Mouse (Mus musculus): ENCODE measurements around the gene Mog. TPM values are rescaled to one million over a fixed set of nuclear protein-coding genes. Genes with fewer than 3 reads are reported as not detected.
"Not testable (repeated sequence)": the region's sequence is repeated elsewhere in the genome, so short reads cannot be mapped to it uniquely, and the experiment has no call there.

Gene Mog
- polyA plus RNA-seq, 1 experiment from 2014 or later = 0.34 TPM

- DNase-seq (ENCODE audit: low spot score) = peak; percentile 96
- Histone ChIP-seq H3K36me3 (no peaks in the 10 kb centered on the region), H3K9me3 (no peaks in the 10 kb centered on the region), H3K4me3 (peak overlapping the region; percentile 54), H3K27me3 (ENCODE audit: insufficient read depth, poor library complexity, severe bottlenecking) (no peaks in the 10 kb centered on the region), H3K27ac (peak overlapping the region; percentile 93), H3K4me1 (replicated peaks) (peaks cover 19% of the 10 kb centered on the region)
- under 1% methylated on average over 14 of the region's 14 CpGs for WGBS
Observed at GRCm38 (mm10) chr17:37028683-37029120, 5.5 kb upstream of the Mog start.

- H3K27me3 ChIP-seq (ENCODE audit: insufficient read depth, poor library complexity, severe bottlenecking) = no peaks in the 10 kb centered on the region
- no peaks in the 10 kb centered on the region for H3K9me3 ChIP-seq
- peak overlapping the region; percentile 54 for H3K4me3 ChIP-seq
- WGBS = 4% methylated on average over 10 of the region's 10 CpGs
- no peak for DNase-seq (ENCODE audit: low spot score)
- no peaks in the 10 kb centered on the region for H3K36me3 ChIP-seq
- peaks cover 19% of the 10 kb centered on the region for H3K4me1 ChIP-seq (replicated peaks)
- H3K27ac ChIP-seq = peak overlapping the region; percentile 93
Observed at GRCm38 (mm10) chr17:37028212-37028611, 5.0 kb upstream of the Mog start.

- no peaks in the 10 kb centered on the region for H3K36me3 ChIP-seq
- H3K27me3 ChIP-seq (ENCODE audit: insufficient read depth, poor library complexity, severe bottlenecking) = no peaks in the 10 kb centered on the region
- H3K4me3 ChIP-seq = no peak overlapping the region
- peak overlapping the region; percentile 93 for H3K27ac ChIP-seq
- peaks cover 19% of the 10 kb centered on the region for H3K4me1 ChIP-seq (replicated peaks)
- H3K9me3 ChIP-seq = no peaks in the 10 kb centered on the region
- WGBS = 98% methylated on average over 4 of the region's 4 CpGs
- DNase-seq (ENCODE audit: low spot score) = no peak
Observed at GRCm38 (mm10) chr17:37027486-37027885, 4.3 kb upstream of the Mog start.

- no peaks in the 10 kb centered on the region for H3K27me3 ChIP-seq (ENCODE audit: insufficient read depth, poor library complexity, severe bottlenecking)
- peaks cover 19% of the 10 kb centered on the region for H3K4me1 ChIP-seq (replicated peaks)
- H3K36me3 ChIP-seq = no peaks in the 10 kb centered on the region
- DNase-seq (ENCODE audit: low spot score) = no peak
- 79% methylated on average over 2 of the region's 2 CpGs for WGBS
- no peak overlapping the region for H3K4me3 ChIP-seq
- no peaks in the 10 kb centered on the region for H3K9me3 ChIP-seq
- H3K27ac ChIP-seq = no peak overlapping the region; the same call in 1 of the 2 replicates
Observed at GRCm38 (mm10) chr17:37026425-37026824, 3.2 kb upstream of the Mog start.

- H3K9me3 ChIP-seq; H3K27ac ChIP-seq; H3K4me1 ChIP-seq (replicated peaks); DNase-seq (ENCODE audit: low spot score); H3K27me3 ChIP-seq (ENCODE audit: insufficient read depth, poor library complexity, severe bottlenecking); H3K4me3 ChIP-seq; H3K36me3 ChIP-seq: not testable (repeated sequence)
- WGBS = 90% methylated on average over 5 of the region's 5 CpGs
Observed at GRCm38 (mm10) chr17:37019242-37019641, 4.0 kb downstream of the Mog start.

- H3K4me3 ChIP-seq = no peak overlapping the region
- no peak for DNase-seq (ENCODE audit: low spot score)
- no peaks in the 10 kb centered on the region for H3K27me3 ChIP-seq (ENCODE audit: insufficient read depth, poor library complexity, severe bottlenecking)
- no peaks in the 10 kb centered on the region for H3K36me3 ChIP-seq
- H3K27ac ChIP-seq = no peak overlapping the region
- no peaks in the 10 kb centered on the region for H3K9me3 ChIP-seq
- 81% methylated on average over 3 of the region's 3 CpGs for WGBS
- H3K4me1 ChIP-seq (replicated peaks) = no peaks in the 10 kb centered on the region; the same call in 1 of the 2 replicates
Observed at GRCm38 (mm10) chr17:37018328-37018727, 4.9 kb downstream of the Mog start.

- Histone ChIP-seq H3K4me1 (replicated peaks) (no peaks in the 10 kb centered on the region; the same call in 1 of the 2 replicates), H3K27me3 (ENCODE audit: insufficient read depth, poor library complexity, severe bottlenecking) (no peaks in the 10 kb centered on the region), H3K9me3 (no peaks in the 10 kb centered on the region), H3K4me3 (no peak overlapping the region), H3K27ac (no peak overlapping the region), H3K36me3 (peaks cover 5% of the 10 kb centered on the region)
- no peak for DNase-seq (ENCODE audit: low spot score)
Observed at GRCm38 (mm10) chr17:37016333-37016732, 6.9 kb downstream of the Mog start.

GRCm38 (mm10) chr17:37012141-37012540, 11.1 kb downstream of the Mog start:
- WGBS = 75% methylated on average over 5 of the region's 5 CpGs
- no peaks in the 10 kb centered on the region for H3K27me3 ChIP-seq (ENCODE audit: insufficient read depth, poor library complexity, severe bottlenecking)
- H3K9me3 ChIP-seq = no peaks in the 10 kb centered on the region
- no peak for DNase-seq (ENCODE audit: low spot score)
- H3K4me1 ChIP-seq (replicated peaks) = no peaks in the 10 kb centered on the region
- H3K4me3 ChIP-seq = no peak overlapping the region
- peaks cover 47% of the 10 kb centered on the region for H3K36me3 ChIP-seq
- no peak overlapping the region for H3K27ac ChIP-seq

- no peak for DNase-seq (ENCODE audit: low spot score)
- Histone ChIP-seq H3K36me3 (peaks cover 51% of the 10 kb centered on the region), H3K9me3 (no peaks in the 10 kb centered on the region), H3K27me3 (ENCODE audit: insufficient read depth, poor library complexity, severe bottlenecking) (no peaks in the 10 kb centered on the region), H3K27ac (no peak overlapping the region), H3K4me1 (replicated peaks) (no peaks in the 10 kb centered on the region), H3K4me3 (no peak overlapping the region)
- 86% methylated on average over 3 of the region's 3 CpGs for WGBS
Observed at GRCm38 (mm10) chr17:37011719-37012118, 11.5 kb downstream of the Mog start.

- Histone ChIP-seq H3K9me3 (no peaks in the 10 kb centered on the region), H3K27ac (no peak overlapping the region), H3K4me3 (no peak overlapping the region), H3K36me3 (peaks cover 72% of the 10 kb centered on the region), H3K4me1 (replicated peaks) (no peaks in the 10 kb centered on the region), H3K27me3 (ENCODE audit: insufficient read depth, poor library complexity, severe bottlenecking) (no peaks in the 10 kb centered on the region)
- WGBS = 94% methylated on average over 17 of the region's 17 CpGs
- DNase-seq (ENCODE audit: low spot score) = no peak
Observed at GRCm38 (mm10) chr17:37009460-37010042, 13.6 kb downstream of the Mog start.

- Histone ChIP-seq H3K4me3 (no peak overlapping the region), H3K27ac (no peak overlapping the region), H3K27me3 (ENCODE audit: insufficient read depth, poor library complexity, severe bottlenecking) (no peaks in the 10 kb centered on the region), H3K9me3 (no peaks in the 10 kb centered on the region), H3K4me1 (replicated peaks) (peaks cover 3% of the 10 kb centered on the region; the same call in 1 of the 2 replicates), H3K36me3 (peaks cover 77% of the 10 kb centered on the region)
- 92% methylated on average over 6 of the region's 6 CpGs for WGBS
- no peak for DNase-seq (ENCODE audit: low spot score)
Observed at GRCm38 (mm10) chr17:37008161-37008560, 15.0 kb downstream of the Mog start.

- 46% methylated on average over 4 of the region's 4 CpGs for WGBS
- Histone ChIP-seq H3K27me3 (ENCODE audit: insufficient read depth, poor library complexity, severe bottlenecking) (no peaks in the 10 kb centered on the region), H3K9me3 (no peaks in the 10 kb centered on the region), H3K4me3 (peak overlapping the region; percentile 80), H3K27ac (peak overlapping the region; percentile 98), H3K36me3 (peaks cover 42% of the 10 kb centered on the region), H3K4me1 (replicated peaks) (peaks cover 16% of the 10 kb centered on the region; the same call in 1 of the 2 replicates)
- no peak for DNase-seq (ENCODE audit: low spot score)
Observed at GRCm38 (mm10) chr17:37003366-37003765, 19.8 kb downstream of the Mog start.

- no peaks in the 10 kb centered on the region for H3K27me3 ChIP-seq (ENCODE audit: insufficient read depth, poor library complexity, severe bottlenecking)
- peak overlapping the region; percentile 98 for H3K27ac ChIP-seq
- peak overlapping the region; percentile 80 for H3K4me3 ChIP-seq
- under 1% methylated on average over 49 of the region's 49 CpGs for WGBS
- peaks cover 35% of the 10 kb centered on the region for H3K36me3 ChIP-seq
- DNase-seq (ENCODE audit: low spot score) = peak; percentile 79
- no peaks in the 10 kb centered on the region for H3K9me3 ChIP-seq
- H3K4me1 ChIP-seq (replicated peaks) = peaks cover 16% of the 10 kb centered on the region; the same call in 1 of the 2 replicates
Observed at GRCm38 (mm10) chr17:37002364-37003330, 20.6 kb downstream of the Mog start.
